Mouse (Mus musculus) right cerebral cortex, postnatal 25 days (tissue): ENCODE data around the gene Extl2.

Experiments used
- DNase-seq: peaks from one replicate; pipeline ENCODE4 v3.0.0; 2022

Extl2 gene

DNA sequence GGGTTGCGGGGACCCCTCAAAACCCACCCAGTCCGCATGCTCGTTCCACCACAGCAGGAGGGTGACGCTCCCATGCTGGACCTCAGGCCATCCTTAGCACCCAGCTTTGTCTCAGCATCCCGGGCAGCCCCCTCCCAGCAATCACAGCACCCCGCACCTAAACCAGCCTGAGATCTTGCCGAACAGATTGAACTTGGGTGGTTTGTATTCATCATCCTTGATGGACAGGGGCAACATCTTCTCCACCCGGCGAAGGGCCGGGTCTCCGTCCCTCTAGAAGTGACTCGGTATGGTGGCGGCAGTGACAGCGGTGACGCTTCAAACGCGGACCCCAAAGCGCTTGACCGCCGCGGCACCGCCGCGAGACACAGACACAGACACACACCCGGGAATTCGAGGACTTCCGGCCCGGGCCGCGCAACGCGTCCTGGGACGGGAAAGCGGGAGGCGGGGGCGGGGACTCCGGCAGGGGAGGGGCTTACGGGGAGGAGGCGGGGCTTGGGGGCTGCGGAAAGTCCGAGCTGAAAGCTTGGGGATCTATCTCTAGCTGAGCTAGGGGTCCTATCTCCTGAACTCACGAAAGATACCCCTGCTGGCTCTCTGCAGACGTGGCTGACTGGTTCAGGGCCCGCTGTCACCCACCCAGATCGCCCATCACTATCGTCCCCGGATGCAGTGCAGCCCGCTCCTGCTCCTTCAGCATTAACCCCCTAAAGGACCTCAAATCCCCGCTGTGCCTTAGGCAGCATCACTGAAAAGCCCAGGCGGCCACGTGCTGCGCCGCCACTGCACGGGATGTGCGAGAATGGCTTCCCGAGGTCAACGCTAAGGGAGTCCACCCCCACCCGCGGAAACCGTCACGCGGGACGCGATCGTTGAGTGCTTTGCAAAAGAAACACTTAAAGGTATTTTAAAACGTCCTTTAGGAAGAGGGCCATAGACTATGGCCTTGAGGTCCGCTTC lies at the start of gene Extl2, which contains the start of gene Slc30a7:
Gene Extl2 (plus strand): TSS at position 485 of the 963 bp plus-strand sequence.
Gene Slc30a7 (minus strand): TSS at position 429 of the 963 bp plus-strand sequence.
- DNase-seq = peak; percentile 84

DNA sequence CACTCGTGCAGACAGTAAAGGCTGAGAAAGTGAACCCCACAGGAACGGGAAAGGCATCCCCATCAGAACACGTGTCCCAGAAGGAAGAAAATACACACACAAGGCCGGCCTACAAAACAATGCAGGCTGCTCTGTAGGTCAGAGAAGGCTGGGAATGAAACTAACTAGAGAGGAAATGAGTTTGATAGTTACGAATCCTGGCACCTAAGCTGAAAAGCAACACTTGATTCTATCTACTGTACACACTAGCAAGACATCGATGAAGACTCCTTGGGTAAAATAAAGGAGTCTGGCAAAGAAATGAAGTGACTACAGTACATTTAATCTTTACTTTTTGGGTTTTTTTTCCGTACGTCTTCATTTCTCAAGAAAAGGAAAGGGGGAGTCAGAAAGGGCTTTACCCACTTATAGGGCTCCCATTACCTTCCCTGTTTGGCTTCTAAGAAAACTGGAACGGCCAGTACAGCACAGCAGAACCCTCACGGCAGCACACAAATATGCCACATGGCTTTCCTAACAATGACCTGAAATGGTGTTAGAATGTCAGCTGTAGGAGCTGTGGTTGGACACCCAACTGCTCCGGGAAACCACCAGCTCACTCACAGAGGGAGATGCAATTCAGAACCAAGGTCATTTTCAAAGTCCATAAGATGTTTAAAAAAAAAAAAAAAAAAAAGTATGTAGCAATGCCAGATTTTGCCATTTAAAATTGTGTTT lies 45.8 kb upstream of the Extl2 start:
- DNase-seq = no peak

GRCm38 (mm10) chr3:115962028-115962415 lies 45.2 kb upstream of the Extl2 start:
- DNase-seq = no peak

DNA sequence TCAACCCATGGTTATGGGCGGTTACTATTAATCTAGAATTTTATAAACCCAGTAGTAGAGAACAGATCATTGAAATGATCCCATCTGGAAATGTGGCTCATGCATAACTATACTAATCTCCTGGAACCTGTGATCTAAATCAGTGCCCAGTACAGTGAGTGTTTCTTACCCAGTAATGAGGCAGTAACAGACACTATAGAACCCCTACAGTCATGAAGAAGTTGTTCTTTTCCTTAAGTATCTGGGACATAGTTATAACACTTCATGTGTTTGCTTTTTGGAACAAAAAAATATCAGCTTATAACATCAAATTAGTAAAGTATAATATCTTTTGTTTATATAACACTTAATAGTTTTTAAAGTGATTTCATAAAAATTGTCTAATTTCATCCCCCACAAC lies 43.7 kb upstream of the Extl2 start:
- no peak for DNase-seq

GRCm38 (mm10) chr3:115964071-115964470 lies 43.2 kb upstream of the Extl2 start:
- DNase-seq = no peak

DNA sequence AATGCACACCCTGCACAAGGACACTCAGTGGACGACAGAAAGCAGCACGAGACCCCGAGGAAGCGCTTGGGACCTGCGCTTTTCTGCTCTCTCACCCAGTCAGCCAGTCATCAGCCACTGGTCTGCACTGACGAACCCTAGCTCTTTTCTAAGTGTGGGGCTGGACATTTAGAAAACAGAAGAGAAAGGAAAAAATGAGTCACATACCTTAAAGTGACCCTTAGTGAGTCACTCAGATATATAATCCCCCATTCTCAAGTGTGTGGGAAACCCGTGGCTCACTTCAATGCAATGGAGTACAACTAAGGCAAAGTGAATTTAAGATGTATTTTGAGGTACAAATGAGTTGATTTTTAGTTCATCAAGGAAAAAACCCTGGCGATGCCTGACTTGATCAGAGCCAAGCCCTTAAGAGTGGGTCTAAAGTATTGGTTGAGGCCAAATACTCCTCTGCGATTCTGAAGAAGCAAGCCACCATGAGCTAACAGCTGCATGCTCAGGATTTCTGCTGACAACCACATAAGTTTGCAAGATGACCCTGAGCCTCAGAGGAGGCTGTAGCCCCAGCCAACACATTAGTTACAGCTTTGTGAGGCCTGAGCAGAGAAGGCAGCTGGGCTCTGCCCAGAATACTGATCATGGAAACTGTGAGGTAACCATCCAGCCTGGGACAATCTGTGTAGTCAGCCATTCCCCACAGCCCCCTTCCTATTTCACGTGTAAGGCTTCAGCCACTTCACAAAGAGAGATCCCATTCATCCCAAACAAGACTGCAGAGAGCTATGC lies 38.3 kb upstream of the Extl2 start:
- DNase-seq = no peak

DNA sequence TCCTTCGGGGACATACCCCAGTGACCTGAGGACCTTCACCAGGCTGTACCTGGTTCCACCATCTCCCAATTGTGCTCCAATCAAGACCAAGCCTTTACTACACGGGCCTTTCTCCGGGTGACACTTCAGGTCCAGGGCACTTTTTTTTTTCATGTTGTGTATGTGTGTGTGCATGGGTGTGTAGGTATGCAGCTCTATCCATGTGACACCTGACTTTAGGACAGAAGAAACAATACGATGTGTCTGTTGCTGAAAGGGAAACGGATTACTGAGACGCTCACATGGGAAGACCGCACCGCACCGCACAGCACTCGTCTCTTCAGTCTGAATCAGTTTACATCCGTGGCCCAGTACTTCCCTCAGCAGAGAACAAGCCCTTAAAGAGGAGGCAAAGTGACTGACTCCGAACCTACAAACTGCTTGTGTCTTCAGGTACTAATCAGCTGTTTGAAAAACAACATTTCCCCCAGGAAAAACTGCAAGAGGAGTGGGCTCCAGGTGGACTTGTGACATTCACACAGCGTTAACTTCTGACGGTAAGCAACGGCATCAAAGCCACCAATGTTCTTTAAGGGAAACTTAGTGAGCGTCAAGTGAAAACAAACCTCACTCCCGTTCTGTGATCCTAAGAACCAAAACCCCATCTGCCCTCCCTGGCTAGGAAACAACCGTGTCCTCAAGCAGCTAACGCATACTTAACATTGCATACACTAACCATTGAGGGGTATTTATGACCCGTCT lies 36.0 kb upstream of the Extl2 start:
- DNase-seq = no peak

DNA sequence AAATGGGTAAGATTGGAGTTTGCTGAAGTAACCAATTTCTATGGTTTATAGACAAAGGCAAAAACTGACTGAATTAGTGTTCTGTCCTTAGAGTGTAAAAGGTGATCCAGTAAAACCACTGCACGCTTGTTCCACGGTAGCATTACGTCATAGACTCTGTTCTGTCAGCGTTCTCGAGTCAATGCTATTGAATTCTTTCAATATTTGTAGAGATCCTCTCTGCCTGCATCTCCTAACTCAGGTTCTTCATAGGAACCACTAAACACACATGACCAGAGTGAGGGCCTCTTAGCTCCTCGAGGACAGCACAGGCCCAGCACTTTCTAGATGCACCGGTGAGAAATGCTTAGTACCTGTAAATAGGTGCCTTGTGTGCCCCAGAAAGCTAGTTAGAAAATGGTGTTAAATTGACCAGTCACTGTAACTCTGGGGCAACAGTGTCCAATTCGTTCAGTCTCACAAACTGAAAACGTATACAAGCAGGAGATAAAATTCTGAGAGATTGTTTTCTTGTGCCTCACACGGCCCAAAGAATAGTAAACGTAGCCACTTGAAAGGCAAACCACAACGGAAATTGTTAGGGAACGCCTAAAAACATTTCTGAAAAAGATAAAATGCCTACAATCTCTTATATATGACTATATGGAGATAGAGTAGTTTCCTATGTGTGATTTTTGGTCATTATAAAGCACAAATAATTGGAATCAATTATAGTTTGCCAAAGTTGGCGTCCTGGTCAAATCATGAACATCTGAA lies 35.2 kb upstream of the Extl2 start:
- no peak for DNase-seq

DNA sequence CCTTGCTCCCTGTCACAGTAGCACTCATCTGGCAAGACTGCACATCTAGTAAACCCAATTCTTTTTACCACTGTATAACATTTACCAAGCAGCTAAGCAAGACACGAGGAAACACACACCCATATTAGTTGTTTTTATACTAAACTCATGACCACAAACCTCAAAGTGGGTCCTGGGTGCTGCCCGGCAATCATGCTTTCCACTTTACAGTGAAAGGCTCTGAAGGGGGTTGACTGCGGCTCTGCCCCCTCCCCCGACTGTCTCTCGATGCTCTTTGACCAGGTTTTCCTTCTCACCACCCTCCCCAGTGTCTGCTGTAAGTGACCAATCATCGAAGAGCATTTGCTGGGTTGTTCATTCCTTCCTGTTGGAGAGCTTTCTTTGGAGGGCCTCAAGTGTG lies 33.0 kb upstream of the Extl2 start:
- no peak for DNase-seq

DNA sequence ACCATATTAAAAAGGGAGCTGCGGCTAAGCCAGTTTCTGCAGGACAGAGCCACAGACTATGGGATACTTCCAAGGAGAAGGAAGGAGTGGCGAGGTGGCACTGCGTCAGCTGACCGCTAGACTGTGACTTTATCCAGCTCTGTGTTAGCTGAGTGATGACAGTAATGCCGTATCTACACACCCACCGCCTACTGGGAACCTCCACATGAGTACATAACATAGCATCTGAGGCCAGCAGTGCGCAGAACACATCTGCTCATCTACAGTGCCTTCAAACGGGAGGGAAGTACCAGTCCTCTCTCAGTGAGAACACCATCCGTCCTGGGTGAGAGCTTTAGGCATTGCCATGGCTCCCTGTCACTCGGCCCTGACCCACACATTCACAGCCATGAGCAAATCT lies 32.3 kb upstream of the Extl2 start:
- DNase-seq = no peak

DNA sequence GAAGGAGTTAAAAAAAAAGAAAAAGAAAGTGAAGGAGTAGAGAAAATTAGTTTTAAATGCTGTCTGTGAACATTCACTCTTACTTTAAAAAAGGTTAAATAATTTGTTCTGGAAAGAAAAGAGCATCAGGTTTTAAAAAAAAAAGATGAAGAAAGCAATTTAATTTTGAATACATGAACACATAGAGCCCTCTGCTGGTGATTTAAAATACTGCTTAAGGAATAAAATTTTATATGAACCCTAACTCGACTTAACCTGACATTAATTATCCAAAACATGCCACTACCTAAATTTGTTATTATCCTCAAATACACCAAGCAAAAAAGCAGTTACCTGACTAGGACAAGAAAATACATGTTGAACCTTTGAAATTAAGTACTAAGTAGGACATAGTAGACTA lies 28.3 kb upstream of the Extl2 start:
- no peak for DNase-seq

DNA sequence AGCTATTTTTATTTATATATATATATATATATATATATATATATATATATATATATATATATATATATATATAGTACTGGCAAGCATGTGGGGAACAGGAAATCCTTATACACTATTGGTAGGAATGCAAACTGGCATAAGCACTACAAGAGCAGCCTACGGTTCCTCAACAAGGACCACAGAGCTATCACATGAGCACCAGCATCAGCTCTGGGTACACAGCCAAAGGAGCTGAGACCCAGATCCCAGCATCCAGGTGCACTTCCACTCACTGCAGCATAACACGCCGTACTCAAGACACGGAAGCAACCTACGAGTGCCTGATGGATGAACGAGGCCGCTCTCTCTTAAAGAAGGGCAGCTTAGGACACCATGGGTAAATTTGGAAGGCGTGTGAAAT lies 24.0 kb upstream of the Extl2 start:
- no peak for DNase-seq

GRCm38 (mm10) chr3:115984653-115985052 lies 22.6 kb upstream of the Extl2 start:
- DNase-seq = no peak

- DNase-seq = no peak
Observed at GRCm38 (mm10) chr3:115985183-115985892, 21.9 kb upstream of the Extl2 start.

- no peak for DNase-seq
Observed at GRCm38 (mm10) chr3:115992103-115992502, 15.2 kb upstream of the Extl2 start.

DNA sequence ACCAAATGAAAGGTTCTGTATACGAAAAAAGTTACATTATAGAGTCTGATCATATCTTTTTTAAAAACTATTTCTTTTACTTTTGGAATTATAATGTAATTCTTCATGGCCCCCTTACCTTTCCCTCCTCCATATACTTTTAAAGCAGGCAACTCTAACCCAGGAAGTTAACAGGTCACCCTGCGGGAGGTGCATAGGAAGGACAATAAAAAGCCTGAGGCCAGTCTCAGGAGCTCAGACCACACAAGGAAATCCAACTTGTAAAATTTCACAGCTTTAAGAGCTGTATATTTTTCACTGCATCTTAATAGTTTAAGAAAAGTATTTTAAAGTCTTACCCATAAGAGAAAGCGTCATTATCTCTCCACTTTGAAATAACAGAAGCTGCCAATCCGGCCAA lies 14.7 kb upstream of the Extl2 start:
- no peak for DNase-seq

GRCm38 (mm10) chr3:115993025-115993424 lies 14.2 kb upstream of the Extl2 start:
- no peak for DNase-seq

DNA sequence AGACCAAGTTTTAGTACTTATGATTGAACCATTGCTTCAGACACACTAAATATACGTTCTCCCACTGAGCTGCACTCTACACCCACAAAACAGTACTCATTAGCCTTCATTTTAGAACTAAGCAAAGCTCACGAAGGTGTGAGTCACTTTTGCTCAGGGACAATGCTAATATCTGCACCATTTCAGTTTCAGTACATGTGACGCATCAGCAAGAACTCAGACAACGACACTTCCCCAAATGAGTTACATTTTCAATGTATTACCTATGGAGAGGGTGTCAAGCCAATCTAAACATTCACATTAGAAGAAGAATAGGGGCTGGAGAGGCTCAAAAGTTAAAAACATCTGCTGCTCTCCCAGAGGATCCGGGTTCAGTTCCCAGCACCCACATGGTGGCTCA lies 10.3 kb upstream of the Extl2 start:
- DNase-seq = no peak

- peak; percentile 23 for DNase-seq
Observed at GRCm38 (mm10) chr3:116006284-116006977, 831 bp upstream of the Extl2 start.

- DNase-seq = peak; percentile 82
Observed at GRCm38 (mm10) chr3:116007941-116008440, 729 bp downstream of the Extl2 start.
